Mouse (Mus musculus): ENCODE measurements around the gene Mag.
A peak's percentile ranks its signal among the peaks of the same experiment; 100 is the strongest.

Mag gene

DNA sequence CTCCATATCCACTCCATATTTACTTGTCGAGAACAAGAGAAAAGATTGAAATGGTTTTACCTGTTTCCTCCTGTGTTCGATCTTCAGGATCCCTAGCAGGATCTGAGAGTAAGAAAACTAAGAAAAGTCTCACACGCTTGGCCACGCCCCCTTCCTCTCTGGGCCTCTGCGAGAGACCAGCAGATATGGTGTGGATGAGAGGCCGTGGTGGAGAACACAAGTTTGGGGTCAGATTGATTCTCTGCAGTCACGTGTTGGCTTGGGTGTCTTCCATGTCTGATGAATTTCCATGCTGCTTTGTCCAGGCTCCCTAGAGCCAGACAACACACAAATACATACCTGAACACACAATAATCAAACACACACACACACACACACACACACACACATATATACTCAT is 34.5 kb downstream of the Mag start, which contains the start of gene Cd22:
TSS of gene Cd22 (minus strand) at position 167 of the 400 bp plus-strand sequence.
- no peak for DNase-seq (ENCODE audit: inconsistent age in 2 of 2, low spot score in 1 of 2)

DNA sequence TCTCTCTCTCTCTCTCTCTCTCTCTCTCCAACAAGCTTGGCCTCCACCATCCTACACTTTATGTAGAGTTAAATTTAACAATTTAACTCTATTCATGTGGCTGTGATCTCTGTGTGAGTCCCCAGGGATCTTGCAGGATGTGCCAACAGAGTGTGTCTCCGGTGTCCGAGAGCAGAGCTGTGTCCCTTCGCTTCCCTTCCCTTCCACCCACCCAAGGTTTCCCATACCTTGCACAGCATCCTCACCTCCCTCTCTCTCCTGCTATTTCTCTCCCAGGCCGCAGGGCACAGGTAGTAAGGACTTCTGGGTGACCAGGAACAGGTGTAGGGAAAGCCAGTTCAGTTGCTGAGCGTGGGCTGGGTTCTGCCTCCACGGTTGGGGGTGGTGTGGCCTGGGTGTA is 35.7 kb downstream of the Mag start:
- DNase-seq (ENCODE audit: inconsistent age in 2 of 2, low spot score in 1 of 2), result no peak

DNA sequence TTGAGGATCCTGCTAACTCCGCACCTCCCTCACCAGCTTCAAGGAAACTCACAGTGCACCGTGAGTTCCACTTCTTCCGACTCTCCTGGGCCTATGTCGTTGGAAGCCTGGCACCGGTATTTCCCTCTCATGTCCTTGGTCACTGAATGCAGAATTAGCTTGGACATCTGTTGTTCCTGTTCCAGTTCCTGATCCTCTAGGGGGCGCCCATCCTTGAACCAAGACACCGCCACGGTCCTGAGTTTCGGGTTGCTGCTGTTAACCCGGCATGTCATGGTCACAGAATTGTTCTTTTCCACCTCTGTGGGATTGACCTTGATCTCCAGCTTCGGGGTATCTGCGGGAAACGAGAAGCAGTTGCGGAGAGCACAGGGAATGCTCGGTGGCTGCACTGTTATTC is 41.6 kb downstream of the Mag start:
- DNase-seq (ENCODE audit: inconsistent age in 2 of 2, low spot score in 1 of 2), result peak; percentile 77 to 91

DNA sequence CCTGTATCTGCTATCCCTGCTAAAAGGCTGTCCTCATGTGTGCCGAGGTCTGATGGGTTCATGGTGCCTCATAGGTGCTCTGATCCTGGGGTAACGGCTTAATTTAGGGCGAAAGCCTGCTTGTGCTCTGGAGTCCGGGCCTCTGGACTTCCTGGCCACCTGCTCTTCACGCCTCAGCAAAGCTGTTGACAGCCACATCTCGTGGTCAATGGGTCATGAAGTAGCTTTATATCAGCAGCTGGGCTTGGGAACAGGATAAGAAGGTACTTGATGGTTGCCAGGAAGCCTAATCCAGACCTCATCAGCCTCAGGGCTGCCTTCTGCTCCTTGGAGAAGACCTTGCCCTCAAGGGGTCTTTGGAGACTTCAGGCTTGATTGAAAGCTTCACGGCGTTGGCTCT is 51.3 kb downstream of the Mag start:
- no peak for DNase-seq (ENCODE audit: inconsistent age in 2 of 2, low spot score in 1 of 2)

DNA sequence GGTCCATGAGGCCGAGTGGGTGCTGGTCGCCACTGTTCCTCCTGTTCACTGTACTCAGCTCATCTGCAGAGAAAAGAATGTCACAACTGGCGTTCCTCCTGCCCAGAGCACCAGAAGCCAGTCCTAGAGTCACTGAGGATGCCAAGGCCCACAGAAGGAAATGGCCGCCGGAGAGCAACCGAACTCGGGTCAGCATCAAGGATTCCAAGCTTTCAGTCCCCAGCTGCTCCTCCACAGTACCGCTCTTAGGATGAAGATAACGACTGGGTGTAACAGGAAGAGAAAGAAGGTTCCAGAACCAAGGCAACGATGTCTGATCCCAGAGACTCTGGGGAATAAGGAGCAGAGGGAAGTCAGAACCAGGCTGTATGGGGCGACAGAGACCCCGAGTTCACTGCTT is 53.2 kb downstream of the Mag start, which contains the start of gene Ffar1:
TSS of gene Ffar1 (minus strand) at position 101 of the 400 bp plus-strand sequence.
- DNase-seq (ENCODE audit: inconsistent age in 2 of 2, low spot score in 1 of 2), result no peak

DNA sequence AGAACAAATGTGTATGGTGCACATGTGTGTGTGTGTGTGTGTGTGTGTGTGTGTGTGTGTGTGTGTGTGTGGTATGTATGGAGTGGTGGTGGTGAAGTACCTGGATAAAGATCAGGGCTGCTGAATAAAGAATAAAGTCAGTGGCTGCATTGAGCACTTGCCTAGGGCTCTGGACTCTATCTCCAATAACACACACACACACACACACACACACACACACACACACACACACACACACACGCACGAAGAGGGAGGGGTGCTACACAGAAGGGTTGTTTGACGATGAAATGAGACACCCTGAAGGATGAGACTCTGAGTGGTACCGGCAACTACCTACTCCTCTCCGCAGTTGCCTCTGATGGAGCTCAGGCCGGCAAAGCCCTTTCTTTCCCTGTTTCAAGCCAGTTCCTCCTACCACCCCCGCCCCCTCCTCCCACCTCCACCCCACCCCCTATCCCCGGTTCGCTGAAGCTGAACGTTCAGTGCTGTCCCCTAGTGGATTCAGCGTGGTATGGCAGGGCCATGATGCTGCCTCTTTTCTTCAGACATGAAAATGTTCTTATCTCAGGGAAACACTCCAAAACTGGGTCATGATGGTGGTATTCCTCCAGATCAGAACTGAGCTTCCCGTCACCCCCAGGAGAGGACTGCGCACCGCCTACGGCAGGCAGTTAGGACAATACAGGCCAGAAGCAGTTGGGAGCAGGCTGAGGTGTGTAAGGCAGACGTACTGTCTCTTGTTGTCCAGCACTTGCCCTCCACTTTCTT is 54.9 kb downstream of the Mag start:
- peak; percentile 39 to 80 for DNase-seq (ENCODE audit: inconsistent age in 2 of 2, low spot score in 1 of 2)

DNA sequence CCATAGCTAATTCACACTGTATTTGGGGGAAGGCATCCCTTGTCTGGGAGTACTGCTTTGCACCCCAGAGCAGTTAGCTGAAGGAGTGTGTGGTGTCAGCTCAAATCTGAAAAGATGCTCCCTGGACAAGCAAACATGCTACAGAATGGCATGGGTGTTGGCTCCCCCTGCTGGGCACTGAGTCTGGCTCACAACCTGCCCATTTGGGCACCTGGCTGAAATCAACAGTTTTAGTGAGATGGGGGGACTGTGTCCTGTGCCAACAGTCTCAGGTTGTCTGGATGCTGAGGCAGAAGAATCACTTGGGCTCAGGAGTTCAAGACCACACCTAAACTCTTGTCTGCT is 55.4 kb downstream of the Mag start:
- DNase-seq (ENCODE audit: inconsistent age in 2 of 2, low spot score in 1 of 2), result peak; percentile 72 to 92

DNA sequence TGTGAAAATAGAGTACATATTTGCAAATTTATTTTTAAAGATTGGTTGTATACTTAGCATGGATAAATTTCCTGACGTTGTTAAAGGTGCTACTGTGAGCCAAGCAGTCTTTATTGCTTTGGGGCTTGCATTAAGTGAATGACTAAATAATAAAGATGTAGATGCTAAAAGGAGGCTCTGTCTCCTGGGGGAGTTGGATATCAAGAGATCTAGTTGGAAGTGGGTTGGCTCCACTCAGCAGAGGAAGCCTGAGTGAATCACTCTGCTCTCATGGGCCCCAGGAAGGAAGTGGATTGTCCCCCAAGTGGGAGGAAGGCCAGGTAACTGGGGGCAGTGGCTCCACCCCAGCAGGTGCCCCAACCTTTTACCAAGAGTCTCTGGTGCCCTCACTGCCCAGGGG is 56.9 kb downstream of the Mag start:
- no peak for DNase-seq (ENCODE audit: inconsistent age in 2 of 2, low spot score in 1 of 2)

DNA sequence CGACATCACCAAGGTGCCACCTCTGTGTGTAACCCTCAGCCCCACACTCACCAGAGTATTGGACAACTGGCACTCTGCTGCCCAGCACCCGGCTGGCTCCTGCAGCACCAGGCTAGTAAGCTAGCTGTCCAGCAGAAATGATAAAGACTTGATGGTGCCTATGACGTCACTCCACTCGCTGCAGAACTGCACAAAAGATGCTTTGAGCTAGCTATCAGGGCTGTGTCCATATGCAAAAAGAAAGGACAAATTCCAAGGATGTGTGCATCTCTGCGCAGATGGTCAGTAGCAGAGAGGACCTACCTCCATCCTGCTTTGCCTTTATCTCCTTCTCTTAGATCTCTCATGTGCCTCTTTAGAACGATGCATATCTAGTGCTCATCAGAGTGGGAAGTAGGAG is 58.6 kb downstream of the Mag start, which contains the start of gene Ffar3:
TSS of gene Ffar3 (minus strand) at position 101 of the 400 bp plus-strand sequence.
- DNase-seq (ENCODE audit: inconsistent age in 2 of 2, low spot score in 1 of 2), result no peak

DNA sequence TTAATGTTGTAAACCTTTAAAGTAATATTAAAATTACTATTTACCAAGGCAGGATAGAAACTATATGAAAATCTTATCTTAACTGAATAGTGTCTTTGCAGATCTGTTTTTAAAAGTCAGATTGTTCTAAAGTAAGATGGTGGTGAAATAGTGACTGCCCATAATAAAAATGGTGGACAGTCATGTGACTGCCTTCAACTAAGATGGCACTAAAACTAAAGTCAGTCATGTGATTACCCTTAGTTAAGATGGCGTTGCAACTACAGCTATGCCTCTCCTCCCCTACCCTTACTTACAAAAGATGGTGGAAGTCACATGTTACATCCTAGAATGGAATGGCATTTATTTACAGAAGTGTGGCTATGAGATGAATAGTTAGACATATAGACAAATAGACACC is 63.3 kb downstream of the Mag start:
- no peak for DNase-seq (ENCODE audit: inconsistent age in 2 of 2, low spot score in 1 of 2)

All from adrenal gland, adult (tissue).